ENCODE assay signal across 8 mouse cellular contexts in genomic region chr13:23432562-23433201, GRCm38 (mm10). TPM values are rescaled to one million over a fixed set of nuclear protein-coding genes. Genes with fewer than 3 reads are reported as not detected.
DNase-seq lines count a peak whose midpoint lies in the region; ATAC-seq lines count a peak whose summit lies in the region.

No protein-coding gene starts in this region.

- H3K9ac ChIP-seq in intestine, embryonic 14.5 days (ENCODE audit: low read length): peak overlapping the region; percentile 67

- peak overlapping the region; percentile 52 for H3K4me3 ChIP-seq in intestine, embryonic 14.5 days (ENCODE audit: low read depth, low read length)

- DNase-seq in adrenal gland, adult 2 months: peak; percentile 95
- DNase-seq in embryo, embryonic 11 days: peak; percentile 97
- DNase-seq in gastrocnemius, postnatal 25 days: peak; percentile 90
- peak; percentile 100 for DNase-seq in intestine, embryonic 14.5 days (ENCODE audit: low spot score)
- peak; percentile 95 to 98 for DNase-seq in left cerebral cortex, postnatal 25 days (ENCODE audit: low spot score in 2 of 2)
- DNase-seq in mesoderm, embryonic 11.5 days (ENCODE audit: low read depth, low spot score): peak; percentile 98
- DNase-seq in right cerebral cortex, postnatal 25 days: peak; percentile 86
- peak; percentile 93 to 94 for DNase-seq in urinary bladder, postnatal 36 days (ENCODE audit: low spot score in 2 of 2)

- under 1% methylated on average over 28 of the region's 28 CpGs for WGBS in intestine, embryonic 14.5 days

- ATAC-seq in intestine, embryonic 14.5 days (replicated peaks; ENCODE audit: low FRiP score, low TSS enrichment, low read depth): peak; percentile 91

- intact Hi-C loops in left cerebral cortex, postnatal 25 days (cut with DNase I): loop anchor here (5.0 to 10.0 kb wide), 2 partner anchors 332 to 1405 kb away; partner anchors contain the start of genes Hist1h1a, Hist1h3a, Hist1h4a and Trim38

- H3K27me3 ChIP-seq in intestine, embryonic 14.5 days (replicated peaks; ENCODE audit: control insufficient read depth, insufficient read depth, low read length): no peaks in the 10 kb centered on the region

- peak overlapping the region; percentile 79 for H3K4me2 ChIP-seq in intestine, embryonic 14.5 days (ENCODE audit: low read length)

- H3K27ac ChIP-seq in intestine, embryonic 14.5 days (ENCODE audit: low read depth): peak overlapping the region; percentile 89

- H3K9me3 ChIP-seq in intestine, embryonic 14.5 days (ENCODE audit: control insufficient read depth, low read length): no peaks in the 10 kb centered on the region

- peaks cover 23% of the 10 kb centered on the region; the same call in 1 of the 2 replicates for H3K4me1 ChIP-seq in intestine, embryonic 14.5 days (replicated peaks; ENCODE audit: control insufficient read depth, insufficient read depth, low read length)

- H3K36me3 ChIP-seq in intestine, embryonic 14.5 days (ENCODE audit: control insufficient read depth, insufficient read depth, low read length): no peaks in the 10 kb centered on the region

RNA-seq across cellular contexts. Expression of gene Abt1, which starts 9.0 kb away (rescaled TPM):
- total RNA-seq in adrenal gland, adult 2 months (2021): 1 to 10 TPM; 7.0 to 8.5 TPM
- 1.1 TPM in 2 replicates for polyA plus RNA-seq in adrenal gland, adult 2 months (2012; rRNA removed)
- 1 to 10 TPM; 2.9 to 3.7 TPM for total RNA-seq in gastrocnemius, postnatal 25 days (2021)
- 11.9 and 13.8 TPM in 2 replicates for polyA plus RNA-seq in intestine, embryonic 14.5 days (2014; fragmentation: Nextera tagmentation; extraction: Ambion mirVana)
- 1 to 10 TPM; 8.3 to 8.9 TPM for total RNA-seq in left cerebral cortex, postnatal 25 days (2021)

RNA-seq across cellular contexts. Expression of gene Btn1a1, which starts 33.0 kb away (rescaled TPM):
- not detected for total RNA-seq in adrenal gland, adult 2 months (2021)
- not detected in 2 replicates for polyA plus RNA-seq in adrenal gland, adult 2 months (2012; rRNA removed)
- not detected for total RNA-seq in gastrocnemius, postnatal 25 days (2021)
- polyA plus RNA-seq in intestine, embryonic 14.5 days (2014; fragmentation: Nextera tagmentation; extraction: Ambion mirVana): 0.05 and 0.11 TPM in 2 replicates
- total RNA-seq in left cerebral cortex, postnatal 25 days (2021): not detected

RNA-seq across cellular contexts. Expression of gene Btn2a2, which starts 56.0 kb away (rescaled TPM):
- total RNA-seq in adrenal gland, adult 2 months (2021): not detected
- polyA plus RNA-seq in adrenal gland, adult 2 months (2012; rRNA removed): not detected in 2 replicates
- total RNA-seq in gastrocnemius, postnatal 25 days (2021): not detected
- polyA plus RNA-seq in intestine, embryonic 14.5 days (2014; fragmentation: Nextera tagmentation; extraction: Ambion mirVana): 0.14 and 0.52 TPM in 2 replicates
- 1 to 10 TPM; 1.1 to 1.3 TPM for total RNA-seq in left cerebral cortex, postnatal 25 days (2021)

Comparison
In these comparisons a context has a peak if more than half of its experiments do, and no peak if none do; other contexts are left out.
1. Peak in every context shown above with its lines: DNase-seq, ATAC-seq, H3K4me3 ChIP-seq and H3K27ac ChIP-seq.